Mouse (Mus musculus) hindbrain, embryonic 15.5 days (tissue): ENCODE measurements around the gene Hmgcll1. TPM values are rescaled to one million over a fixed set of nuclear protein-coding genes. Genes with fewer than 3 reads are reported as not detected.

Experiments used
- ATAC-seq: fragments of 200-750 bp; cut with Nextera tagmentation; 2 replicates; pipeline ENCODE4 v1.8.0; 2017; ENCODE audit warnings: low read depth, moderate number of reproducible peaks, moderate TSS enrichment; ENCODE audit not compliant: low FRiP score
- H3K27ac ChIP-seq: fragments of 300-500 bp; sonication (generic); replicated peaks from 2 replicates; pipeline ENCODE4 v1.5.1; 2015; ENCODE audit warnings: mild to moderate bottlenecking, inconsistent platforms
- H3K27me3 ChIP-seq: fragments of 300-500 bp; sonication (generic); 2 replicates; pipeline ENCODE4 v1.6.1; 2015; ENCODE audit warnings: control low read depth, inconsistent platforms
- H3K36me3 ChIP-seq: fragments of 300-500 bp; sonication (generic); 2 replicates; pipeline ENCODE4 v1.6.1; 2015; ENCODE audit warnings: control low read depth, inconsistent platforms
- H3K4me1 ChIP-seq: fragments of 300-500 bp; sonication (generic); replicated peaks from 2 replicates; pipeline ENCODE4 v1.6.1; 2015; ENCODE audit warnings: control low read depth, inconsistent platforms
- H3K4me2 ChIP-seq: fragments of 300-500 bp; sonication (generic); 2 replicates; pipeline ENCODE4 v1.6.1; 2015; ENCODE audit warnings: moderate library complexity, mild to moderate bottlenecking, inconsistent platforms
- H3K4me3 ChIP-seq: fragments of 300-500 bp; sonication (generic); 2 replicates; pipeline ENCODE4 v1.5.1; 2015; ENCODE audit warnings: mild to moderate bottlenecking, inconsistent platforms
- H3K9ac ChIP-seq: fragments of 300-500 bp; sonication (generic); 2 replicates; pipeline ENCODE4 v1.6.1; 2015; ENCODE audit warnings: inconsistent platforms
- H3K9me3 ChIP-seq: fragments of 300-500 bp; sonication (generic); 2 replicates; pipeline ENCODE4 v1.6.1; 2016; ENCODE audit warnings: control low read depth, inconsistent platforms
- WGBS: fragments of 180-500 bp; shearing (Covaris S2); methylation state at CpG from one replicate; pipeline ENCODE4 v1.1.7; 2015; 5-methylcytosine and 5-hydroxymethylcytosine counted together
- polyA plus RNA-seq: library from polyadenylated mRNA; unstranded; fragments of >200 nt; fragmentation: Nextera tagmentation; extraction: Ambion mirVana; gene quantifications from 2 replicates; pipeline ENCODE4 v1.2.1, GENCODE M21; 2015

The Hmgcll1 gene
- polyA plus RNA-seq, 1 experiment from 2014 or later: 22.9 TPM

GRCm38 (mm10) chr9:76016506-76016905, 1.9 kb downstream of the Hmgcll1 start:
- Histone ChIP-seq H3K9me3 (no peaks in the 10 kb centered on the region), H3K27ac (no peak overlapping the region), H3K9ac (no peak overlapping the region), H3K4me2 (0 out of 2 replicates have a peak overlapping the region, but pooled peaks have one; percentile 1), H3K27me3 (no peaks in the 10 kb centered on the region), H3K4me1 (peaks cover 20% of the 10 kb centered on the region), H3K4me3 (no peak overlapping the region), H3K36me3 (no peaks in the 10 kb centered on the region)
- 93% methylated on average over 10 of the region's 10 CpGs for WGBS
- ATAC-seq: no peak

GRCm38 (mm10) chr9:76023551-76023973, 8.9 kb downstream of the Hmgcll1 start:
- ATAC-seq: no peak
- no peaks in the 10 kb centered on the region for H3K36me3 ChIP-seq
- H3K4me1 ChIP-seq: no peaks in the 10 kb centered on the region
- no peak overlapping the region for H3K27ac ChIP-seq
- H3K9ac ChIP-seq: no peak overlapping the region
- no peak overlapping the region for H3K4me3 ChIP-seq
- H3K9me3 ChIP-seq: no peaks in the 10 kb centered on the region
- 47% methylated on average over 5 of the region's 5 CpGs for WGBS
- H3K4me2 ChIP-seq: no peak overlapping the region
- H3K27me3 ChIP-seq: no peaks in the 10 kb centered on the region

- Histone ChIP-seq H3K36me3 (no peaks in the 10 kb centered on the region), H3K4me2 (no peak overlapping the region), H3K27me3 (no peaks in the 10 kb centered on the region), H3K9ac (no peak overlapping the region), H3K27ac (no peak overlapping the region), H3K4me1 (no peaks in the 10 kb centered on the region), H3K4me3 (no peak overlapping the region), H3K9me3 (no peaks in the 10 kb centered on the region)
- ATAC-seq: no peak
- 49% methylated on average over 5 of the region's 5 CpGs for WGBS
Observed at GRCm38 (mm10) chr9:76024277-76025246, 9.9 kb downstream of the Hmgcll1 start.

DNA sequence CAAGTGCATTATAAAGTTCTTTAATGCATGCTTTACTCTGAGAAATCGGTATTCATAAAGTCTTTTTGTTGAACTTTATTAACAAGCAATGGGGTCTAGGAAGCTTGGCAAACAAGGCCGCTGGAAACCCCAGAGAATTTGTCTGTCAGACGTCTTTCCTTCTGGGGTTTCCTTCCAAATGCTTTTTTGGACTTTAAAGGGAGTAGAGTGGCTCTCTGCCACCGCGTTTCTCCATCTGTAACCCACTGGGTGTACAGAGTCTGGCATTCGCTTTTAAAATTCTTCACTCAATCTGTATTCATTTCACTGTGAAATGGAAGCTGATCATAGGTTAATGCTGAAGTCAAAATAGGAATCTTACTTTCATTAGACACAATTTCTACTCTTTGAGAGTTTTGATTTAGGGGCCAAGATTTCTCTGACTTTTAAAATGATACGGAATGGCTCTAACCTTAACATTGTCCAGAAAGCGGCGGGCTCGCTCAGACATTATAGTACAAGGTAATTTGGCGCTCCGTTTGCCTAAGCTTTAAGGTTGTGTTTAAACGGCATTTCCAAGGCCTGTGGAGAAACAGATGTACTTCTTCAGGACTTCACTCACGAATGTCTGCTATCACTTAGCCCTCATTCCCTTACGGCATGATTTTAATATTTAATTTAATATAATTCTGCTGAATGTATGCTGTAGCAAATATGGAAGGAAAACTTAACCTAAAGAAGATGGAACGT, 15.0 kb downstream of the Hmgcll1 start:
- Histone ChIP-seq H3K27me3 (no peaks in the 10 kb centered on the region), H3K9me3 (no peaks in the 10 kb centered on the region), H3K4me2 (no peak overlapping the region), H3K4me3 (no peak overlapping the region), H3K36me3 (no peaks in the 10 kb centered on the region), H3K9ac (no peak overlapping the region), H3K27ac (no peak overlapping the region), H3K4me1 (no peaks in the 10 kb centered on the region)
- ATAC-seq: no peak
- 89% methylated on average over 16 of the region's 16 CpGs for WGBS

- no peaks in the 10 kb centered on the region for H3K27me3 ChIP-seq
- no peaks in the 10 kb centered on the region for H3K9me3 ChIP-seq
- no peak overlapping the region for H3K4me2 ChIP-seq
- no peak overlapping the region for H3K9ac ChIP-seq
- peaks cover 7% of the 10 kb centered on the region; the same call in 1 of the 2 replicates for H3K4me1 ChIP-seq
- no peak for ATAC-seq
- WGBS: 84% methylated on average over 7 of the region's 7 CpGs
- no peaks in the 10 kb centered on the region for H3K36me3 ChIP-seq
- no peak overlapping the region for H3K27ac ChIP-seq
- no peak overlapping the region for H3K4me3 ChIP-seq
Observed at GRCm38 (mm10) chr9:76035058-76035457, 20.4 kb downstream of the Hmgcll1 start.

DNA sequence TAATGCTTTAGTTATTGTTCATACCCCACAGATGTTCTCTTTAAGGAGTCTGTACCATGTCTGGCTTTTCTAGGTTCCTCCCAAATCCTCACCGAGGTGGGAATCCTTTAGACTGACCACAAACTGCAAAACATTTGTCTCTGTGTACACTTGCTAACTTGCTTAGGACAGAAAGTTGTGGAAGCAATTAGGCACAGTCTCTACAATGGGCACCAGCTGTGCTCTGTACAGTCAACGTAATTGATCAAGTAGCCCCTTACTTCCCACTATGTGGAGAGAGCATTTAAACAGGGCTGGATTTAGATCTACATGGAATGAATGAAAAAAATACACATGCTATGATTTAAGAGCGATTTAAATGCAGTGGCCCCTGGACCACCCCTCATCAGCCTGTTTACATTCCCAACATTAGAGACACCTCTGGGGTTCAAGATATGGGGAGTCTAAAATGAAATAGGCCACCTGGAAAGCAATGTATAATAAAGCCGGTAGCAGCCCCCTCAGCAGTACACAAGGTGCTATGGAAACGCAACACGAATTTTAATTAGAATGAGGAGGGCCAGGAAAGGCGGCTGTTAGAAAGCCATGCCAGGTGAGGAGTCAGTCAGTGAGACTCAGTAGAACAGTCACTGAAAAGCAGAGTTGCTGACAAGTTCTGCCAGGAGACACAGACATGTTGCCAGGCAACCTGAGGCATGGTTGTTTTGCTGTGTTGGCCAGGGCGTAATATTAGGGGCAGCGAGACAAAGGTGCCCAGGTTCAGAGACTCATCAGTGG, 23.9 kb downstream of the Hmgcll1 start:
- Histone ChIP-seq H3K4me1 (peaks cover 7% of the 10 kb centered on the region; the same call in 1 of the 2 replicates), H3K4me2 (no peak overlapping the region), H3K36me3 (no peaks in the 10 kb centered on the region), H3K9ac (no peak overlapping the region), H3K27ac (no peak overlapping the region), H3K4me3 (no peak overlapping the region), H3K27me3 (no peaks in the 10 kb centered on the region), H3K9me3 (no peaks in the 10 kb centered on the region)
- ATAC-seq: peak; percentile 30; the same call in 1 of the 2 replicates
- 54% methylated on average over 9 of the region's 9 CpGs for WGBS

- Histone ChIP-seq H3K36me3 (no peaks in the 10 kb centered on the region), H3K4me2 (no peak overlapping the region), H3K27me3 (no peaks in the 10 kb centered on the region), H3K27ac (no peak overlapping the region), H3K4me3 (no peak overlapping the region), H3K4me1 (peaks cover 7% of the 10 kb centered on the region; the same call in 1 of the 2 replicates), H3K9me3 (no peaks in the 10 kb centered on the region), H3K9ac (no peak overlapping the region)
- 87% methylated on average over 5 of the region's 5 CpGs for WGBS
- no peak for ATAC-seq
Observed at GRCm38 (mm10) chr9:76039711-76040110, 25.1 kb downstream of the Hmgcll1 start.

DNA sequence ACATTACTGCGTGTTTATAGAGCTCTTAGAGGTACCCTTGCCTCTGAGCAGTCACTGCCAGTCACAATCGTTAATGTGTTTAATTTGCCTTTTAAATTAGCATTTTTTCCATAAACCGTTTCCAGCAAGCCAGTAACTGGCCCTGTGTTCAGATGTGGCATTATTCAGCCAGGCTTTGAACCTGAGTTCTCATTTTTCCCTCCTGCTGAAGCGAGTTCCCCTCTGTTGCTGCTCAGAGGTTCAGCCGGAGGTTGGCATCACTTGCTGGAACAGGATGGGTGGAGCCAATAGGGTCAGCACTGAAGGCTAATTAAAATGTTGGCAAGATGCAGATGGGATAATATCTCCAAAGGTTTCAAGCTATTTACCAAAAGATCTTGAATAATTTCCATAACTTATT, 28.7 kb downstream of the Hmgcll1 start:
- 56% methylated on average over 5 of the region's 5 CpGs for WGBS
- Histone ChIP-seq H3K9me3 (no peaks in the 10 kb centered on the region), H3K4me3 (no peak overlapping the region), H3K4me2 (no peak overlapping the region), H3K36me3 (no peaks in the 10 kb centered on the region), H3K9ac (no peak overlapping the region), H3K27me3 (no peaks in the 10 kb centered on the region), H3K4me1 (peaks cover 5% of the 10 kb centered on the region; the same call in 1 of the 2 replicates), H3K27ac (no peak overlapping the region)
- ATAC-seq: no peak

GRCm38 (mm10) chr9:76060935-76061334, 46.3 kb downstream of the Hmgcll1 start:
- no peak overlapping the region for H3K4me3 ChIP-seq
- no peak overlapping the region for H3K9ac ChIP-seq
- no peak overlapping the region for H3K4me2 ChIP-seq
- no peaks in the 10 kb centered on the region for H3K9me3 ChIP-seq
- no peaks in the 10 kb centered on the region for H3K4me1 ChIP-seq
- no peaks in the 10 kb centered on the region for H3K27me3 ChIP-seq
- H3K27ac ChIP-seq: no peak overlapping the region
- ATAC-seq: no peak
- H3K36me3 ChIP-seq: 0 out of 2 replicates have a peak, but pooled peaks cover 6% of the 10 kb centered on the region
- WGBS: 87% methylated on average over 3 of the region's 3 CpGs

GRCm38 (mm10) chr9:76061492-76061891, 46.8 kb downstream of the Hmgcll1 start:
- Histone ChIP-seq H3K9ac (no peak overlapping the region), H3K9me3 (no peaks in the 10 kb centered on the region), H3K27ac (no peak overlapping the region), H3K4me2 (no peak overlapping the region), H3K27me3 (no peaks in the 10 kb centered on the region), H3K4me3 (no peak overlapping the region), H3K4me1 (no peaks in the 10 kb centered on the region), H3K36me3 (0 out of 2 replicates have a peak, but pooled peaks cover 6% of the 10 kb centered on the region)
- ATAC-seq: no peak
- WGBS: 84% methylated on average over 4 of the region's 4 CpGs

DNA sequence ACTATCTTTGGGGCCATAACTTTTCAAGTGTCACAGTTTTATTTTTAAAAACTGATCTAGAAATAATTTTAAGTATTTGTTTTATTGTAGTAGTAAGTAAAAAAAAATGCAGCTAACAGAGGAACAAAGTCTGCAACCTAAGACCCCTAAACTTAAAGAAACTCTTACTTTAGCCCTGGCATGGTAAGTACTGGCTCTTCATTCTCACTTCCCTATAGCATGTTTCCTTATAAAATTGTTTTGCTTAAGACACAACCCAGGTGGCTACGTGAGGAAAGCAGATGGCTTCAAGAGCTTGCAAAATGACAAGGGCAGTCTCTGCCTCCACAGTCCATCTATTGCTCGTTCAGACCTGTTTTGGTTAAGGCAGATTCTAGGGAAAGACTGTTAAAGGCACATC, 49.5 kb downstream of the Hmgcll1 start:
- WGBS: 84% methylated on average over 2 of the region's 2 CpGs
- ATAC-seq: no peak
- Histone ChIP-seq H3K4me3 (no peak overlapping the region), H3K27me3 (no peaks in the 10 kb centered on the region), H3K36me3 (no peaks in the 10 kb centered on the region), H3K4me2 (no peak overlapping the region), H3K4me1 (no peaks in the 10 kb centered on the region), H3K27ac (no peak overlapping the region), H3K9me3 (no peaks in the 10 kb centered on the region), H3K9ac (no peak overlapping the region)
